Comparison of ENCODE assay signal across 8 mouse cellular contexts in genomic region chr9:99435619-99436181, GRCm38 (mm10). TPM values are rescaled to one million over a fixed set of nuclear protein-coding genes. Genes with fewer than 3 reads are reported as not detected.
A peak's percentile ranks its signal among the peaks of the same experiment; 100 is the strongest.
DNase-seq lines count a peak whose midpoint lies in the region; ATAC-seq lines count a peak whose summit lies in the region.

No protein-coding gene starts in this region.

- peak overlapping the region; percentile 86 for H3K9ac ChIP-seq in forebrain, embryonic 12.5 days
- H3K9ac ChIP-seq in hindbrain, embryonic 13.5 days: peak overlapping the region; percentile 95
- H3K9ac ChIP-seq in liver, embryonic 12.5 days: no peak overlapping the region
- peak overlapping the region; percentile 90 for H3K9ac ChIP-seq in neural tube, embryonic 11.5 days (ENCODE audit: low read length)

- no peaks in the 10 kb centered on the region for H3K9me3 ChIP-seq in forebrain, embryonic 12.5 days
- H3K9me3 ChIP-seq in hindbrain, embryonic 13.5 days: no peaks in the 10 kb centered on the region
- H3K9me3 ChIP-seq in liver, embryonic 12.5 days (replicated peaks): no peaks in the 10 kb centered on the region
- H3K9me3 ChIP-seq in neural tube, embryonic 11.5 days (ENCODE audit: control insufficient read depth, low read length): no peaks in the 10 kb centered on the region

- ATAC-seq in forebrain, embryonic 12.5 days (ENCODE audit: low FRiP score): peak; percentile 42
- peak; percentile 38 for ATAC-seq in hindbrain, embryonic 13.5 days (ENCODE audit: low FRiP score)
- no peak for ATAC-seq in liver, embryonic 12.5 days
- peak; percentile 42; the same call in 1 of the 2 replicates for ATAC-seq in neural tube, embryonic 11.5 days (ENCODE audit: insufficient read depth, low FRiP score, low TSS enrichment)

- peak overlapping the region; percentile 84 for H3K4me2 ChIP-seq in forebrain, embryonic 12.5 days
- peak overlapping the region; percentile 93 for H3K4me2 ChIP-seq in hindbrain, embryonic 13.5 days
- H3K4me2 ChIP-seq in liver, embryonic 12.5 days: peak overlapping the region; percentile 79
- peak overlapping the region; percentile 87 for H3K4me2 ChIP-seq in neural tube, embryonic 11.5 days (ENCODE audit: low read depth)

- H3K4me1 ChIP-seq in forebrain, embryonic 12.5 days: peaks cover 38% of the 10 kb centered on the region
- peaks cover 51% of the 10 kb centered on the region for H3K4me1 ChIP-seq in hindbrain, embryonic 13.5 days (replicated peaks)
- H3K4me1 ChIP-seq in liver, embryonic 12.5 days: peaks cover 20% of the 10 kb centered on the region
- H3K4me1 ChIP-seq in neural tube, embryonic 11.5 days (ENCODE audit: control insufficient read depth, insufficient read depth, low read length): peaks cover 8% of the 10 kb centered on the region

- WGBS in forebrain, embryonic 12.5 days: 11% methylated on average over 16 of the region's 16 CpGs
- WGBS in hindbrain, embryonic 13.5 days: 9% methylated on average over 16 of the region's 16 CpGs
- 39% methylated on average over 16 of the region's 16 CpGs for WGBS in liver, embryonic 12.5 days (ENCODE audit: insufficient replicate concordance)
- WGBS in neural tube, embryonic 11.5 days: 15% methylated on average over 16 of the region's 16 CpGs

- peak overlapping the region; percentile 83 for H3K4me3 ChIP-seq in forebrain, embryonic 12.5 days (replicated peaks)
- peak overlapping the region; percentile 85 for H3K4me3 ChIP-seq in hindbrain, embryonic 13.5 days
- H3K4me3 ChIP-seq in liver, embryonic 12.5 days: peak overlapping the region; percentile 61
- peak overlapping the region; percentile 82 for H3K4me3 ChIP-seq in neural tube, embryonic 11.5 days (ENCODE audit: low read depth, low read length)

- peaks cover 28% of the 10 kb centered on the region for H3K27me3 ChIP-seq in forebrain, embryonic 12.5 days
- peaks cover 23% of the 10 kb centered on the region for H3K27me3 ChIP-seq in hindbrain, embryonic 13.5 days
- peaks cover 63% of the 10 kb centered on the region for H3K27me3 ChIP-seq in liver, embryonic 12.5 days (replicated peaks)
- H3K27me3 ChIP-seq in neural tube, embryonic 11.5 days (ENCODE audit: control insufficient read depth, insufficient read depth, low read length): peaks cover 20% of the 10 kb centered on the region

- no peaks in the 10 kb centered on the region for H3K36me3 ChIP-seq in forebrain, embryonic 12.5 days (replicated peaks)
- H3K36me3 ChIP-seq in hindbrain, embryonic 13.5 days: no peaks in the 10 kb centered on the region
- H3K36me3 ChIP-seq in liver, embryonic 12.5 days: no peaks in the 10 kb centered on the region
- no peaks in the 10 kb centered on the region for H3K36me3 ChIP-seq in neural tube, embryonic 11.5 days (ENCODE audit: control insufficient read depth, insufficient read depth, low read length)

- peak; percentile 62 for DNase-seq in kidney, adult 18-20 months
- DNase-seq in kidney, adult 11 months: no peak
- peak; percentile 75 for DNase-seq in adrenal gland, postnatal 10 days
- DNase-seq in neural tube, embryonic 11.5 days (ENCODE audit: low spot score): peak; percentile 26
- no peak for DNase-seq in urinary bladder, postnatal 25 days (ENCODE audit: low spot score)

- peak overlapping the region; percentile 85 for H3K27ac ChIP-seq in forebrain, embryonic 12.5 days
- peak overlapping the region; percentile 95 for H3K27ac ChIP-seq in hindbrain, embryonic 13.5 days
- no peak overlapping the region for H3K27ac ChIP-seq in liver, embryonic 12.5 days
- peak overlapping the region; percentile 72; the same call in 1 of the 2 replicates for H3K27ac ChIP-seq in neural tube, embryonic 11.5 days (ENCODE audit: low read depth, low read length)

RNA-seq across cellular contexts. Expression of gene Mras, which starts 1.5 kb away (rescaled TPM):
- total RNA-seq in adrenal gland, postnatal 10 days (2021): 10 to 100 TPM; 31.7 to 39.4 TPM
- polyA plus RNA-seq in forebrain, embryonic 12.5 days (2016; fragmentation: Nextera tagmentation; extraction: Ambion mirVana): 23.8 and 26.3 TPM in 2 replicates
- polyA plus RNA-seq in hindbrain, embryonic 13.5 days (2015; fragmentation: Nextera tagmentation; extraction: Ambion mirVana): 54.7 and 55.2 TPM in 2 replicates
- polyA plus RNA-seq in liver, embryonic 12.5 days (2016; fragmentation: Nextera tagmentation; extraction: Ambion mirVana): 3.1 and 5.2 TPM in 2 replicates
- 16.3 and 17.5 TPM in 2 replicates for polyA plus RNA-seq in neural tube, embryonic 11.5 days (2014; fragmentation: Nextera tagmentation; extraction: Ambion mirVana)

RNA-seq across cellular contexts. Expression of gene Nme9, which starts 15.6 kb away (rescaled TPM):
- not detected for total RNA-seq in adrenal gland, postnatal 10 days (2021)
- polyA plus RNA-seq in forebrain, embryonic 12.5 days (2016; fragmentation: Nextera tagmentation; extraction: Ambion mirVana): 0.31 and 0.42 TPM in 2 replicates
- 0.56 and 0.83 TPM in 2 replicates for polyA plus RNA-seq in hindbrain, embryonic 13.5 days (2015; fragmentation: Nextera tagmentation; extraction: Ambion mirVana)
- polyA plus RNA-seq in liver, embryonic 12.5 days (2016; fragmentation: Nextera tagmentation; extraction: Ambion mirVana): not detected in 2 replicates
- polyA plus RNA-seq in neural tube, embryonic 11.5 days (2014; fragmentation: Nextera tagmentation; extraction: Ambion mirVana): not detected in 2 replicates

Comparison
In these comparisons a context has a peak if more than half of its experiments do, and no peak if none do; other contexts are left out.
1. DNase-seq: peak in kidney, adult 18-20 months (single experiment), adrenal gland, postnatal 10 days (single experiment) and neural tube, embryonic 11.5 days (single experiment); none in kidney, adult 11 months (single experiment) and urinary bladder, postnatal 25 days (single experiment).
2. Peak in every context shown above with its lines, with median percentiles within 50 percentile points of each other: H3K4me2 ChIP-seq and H3K4me3 ChIP-seq.